Mouse (Mus musculus): ENCODE results near the gene Pabpn1.

Gene Pabpn1

DNA sequence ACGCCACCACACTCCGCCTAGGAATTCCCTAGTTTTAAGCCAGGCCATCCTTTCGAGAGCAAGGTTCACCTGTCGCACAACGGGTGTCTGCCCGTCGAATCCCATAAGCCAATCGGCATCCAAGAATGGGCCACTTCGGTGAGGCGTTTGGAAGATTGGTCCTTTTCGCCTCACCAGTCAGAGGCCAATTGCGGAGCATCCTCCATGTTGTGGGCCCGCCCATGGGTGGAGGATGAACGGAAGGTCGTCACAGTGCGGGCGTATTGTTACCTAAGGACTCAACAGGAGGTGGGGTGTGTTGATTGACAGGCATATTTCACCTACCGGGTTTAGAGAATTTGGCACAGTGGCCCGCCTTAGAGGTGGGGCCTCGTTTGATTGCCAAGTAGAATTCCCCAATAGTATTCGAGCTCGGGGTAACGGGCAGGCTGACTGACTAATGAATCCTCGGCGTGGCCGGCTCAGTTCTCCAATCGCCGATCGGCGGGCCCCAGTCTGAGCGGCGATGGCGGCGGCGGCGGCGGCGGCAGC is 1.4 kb downstream of the Pabpn1 start:
- DNase-seq (ENCODE audit: low read depth, low spot score), result peak; percentile 98

GRCm38 (mm10) chr14:54894296-54895151 is 2.2 kb downstream of the Pabpn1 start:
- DNase-seq (ENCODE audit: low read depth, low spot score), result no peak

- no peak for DNase-seq (ENCODE audit: low read depth, low spot score)
Measured at GRCm38 (mm10) chr14:54897445-54897844, 5.1 kb downstream of the Pabpn1 start.

DNA sequence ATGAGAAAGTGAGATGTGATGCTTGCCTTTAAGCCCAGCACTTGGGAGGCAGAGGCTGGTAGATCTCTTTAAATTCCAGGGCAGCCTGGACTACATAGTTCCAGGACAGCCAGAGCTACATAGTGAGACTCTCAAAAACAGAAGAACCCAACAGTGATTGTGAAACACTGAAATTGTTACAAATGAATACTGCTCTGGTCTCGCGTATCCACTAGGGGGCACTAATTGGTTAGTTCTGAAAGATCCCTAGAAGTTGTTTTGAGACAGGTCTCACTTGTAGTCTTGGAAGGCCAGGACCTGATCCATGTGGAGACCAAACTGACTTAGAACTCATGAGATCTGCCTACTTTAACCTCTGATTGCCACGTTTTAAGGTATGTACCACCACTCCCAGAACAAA is 8.1 kb downstream of the Pabpn1 start:
- DNase-seq (ENCODE audit: low read depth, low spot score), result no peak

DNA sequence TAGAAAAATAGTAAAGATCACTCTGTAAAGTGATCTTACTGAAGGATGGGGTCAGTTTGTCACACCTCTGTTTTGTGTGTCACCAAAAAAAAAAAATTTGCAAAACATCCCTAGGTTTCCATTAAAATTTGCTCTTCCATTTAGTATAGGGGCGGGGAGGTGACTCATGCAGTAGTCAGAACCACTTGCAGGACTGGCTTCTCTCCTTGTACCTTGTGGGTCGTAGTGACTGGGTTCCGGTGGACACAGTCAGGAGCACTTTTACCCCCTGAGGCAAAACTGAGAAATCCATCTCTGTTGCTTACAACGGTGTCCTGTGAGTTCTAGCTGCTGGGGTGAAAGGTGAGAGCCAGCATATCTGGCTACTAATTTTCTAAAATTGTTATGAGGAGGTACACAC is 11.3 kb downstream of the Pabpn1 start:
- no peak for DNase-seq (ENCODE audit: low read depth, low spot score)

GRCm38 (mm10) chr14:54908682-54909081 is 16.4 kb downstream of the Pabpn1 start:
- DNase-seq (ENCODE audit: low read depth, low spot score), result no peak

- DNase-seq (ENCODE audit: low read depth, low spot score), result no peak
Measured at GRCm38 (mm10) chr14:54912109-54912850, 20.0 kb downstream of the Pabpn1 start.

DNA sequence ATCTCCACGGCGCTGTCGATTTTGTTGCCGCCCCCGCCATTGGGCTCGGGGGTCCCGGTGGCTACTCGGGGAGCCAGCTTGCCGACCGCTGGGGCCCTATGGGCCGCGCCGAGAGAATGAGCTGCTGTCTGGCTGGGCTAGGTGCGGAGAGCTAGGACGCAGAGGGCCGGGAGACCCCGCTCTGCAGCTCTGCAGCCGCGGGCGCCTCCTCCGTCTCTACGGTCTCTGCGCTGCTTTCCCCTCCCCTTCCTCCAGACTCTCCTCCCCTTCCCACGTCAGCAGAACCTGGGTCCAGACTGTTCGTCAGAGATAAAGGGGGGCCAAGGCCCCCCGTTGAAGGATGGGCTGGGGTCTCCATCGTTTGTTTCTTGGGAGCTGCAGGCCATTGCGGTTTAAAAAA is 20.6 kb downstream of the Pabpn1 start, which contains the start of gene Slc22a17:
Slc22a17 (minus strand) TSS at position 247 of the 400 bp plus-strand sequence.
- peak; percentile 37 for DNase-seq (ENCODE audit: low read depth, low spot score)

DNA sequence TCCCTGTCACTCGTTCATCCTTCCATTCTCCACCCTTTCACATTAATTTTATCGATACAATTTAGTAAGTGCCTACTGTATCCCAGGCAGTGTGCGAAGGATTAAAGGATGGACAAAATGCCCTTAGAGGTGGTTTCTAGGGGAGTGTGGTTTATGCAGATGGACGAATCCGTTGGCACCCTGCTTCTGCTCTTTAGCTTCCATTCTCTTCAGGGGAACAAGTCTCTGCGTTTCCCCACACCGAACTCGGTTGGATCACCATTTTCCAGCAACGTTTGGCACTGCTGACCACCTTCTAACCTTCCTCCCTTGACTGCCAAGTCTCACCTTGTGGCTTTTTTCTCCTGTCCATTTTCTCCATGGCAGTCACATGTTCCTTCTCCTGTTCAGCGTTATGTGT is 21.0 kb downstream of the Pabpn1 start:
- DNase-seq (ENCODE audit: low read depth, low spot score), result no peak

GRCm38 (mm10) chr14:54920076-54920685 is 27.9 kb downstream of the Pabpn1 start:
- no peak for DNase-seq (ENCODE audit: low read depth, low spot score)

- DNase-seq (ENCODE audit: low read depth, low spot score), result no peak
Measured at GRCm38 (mm10) chr14:54924641-54925348, 32.5 kb downstream of the Pabpn1 start.

DNA sequence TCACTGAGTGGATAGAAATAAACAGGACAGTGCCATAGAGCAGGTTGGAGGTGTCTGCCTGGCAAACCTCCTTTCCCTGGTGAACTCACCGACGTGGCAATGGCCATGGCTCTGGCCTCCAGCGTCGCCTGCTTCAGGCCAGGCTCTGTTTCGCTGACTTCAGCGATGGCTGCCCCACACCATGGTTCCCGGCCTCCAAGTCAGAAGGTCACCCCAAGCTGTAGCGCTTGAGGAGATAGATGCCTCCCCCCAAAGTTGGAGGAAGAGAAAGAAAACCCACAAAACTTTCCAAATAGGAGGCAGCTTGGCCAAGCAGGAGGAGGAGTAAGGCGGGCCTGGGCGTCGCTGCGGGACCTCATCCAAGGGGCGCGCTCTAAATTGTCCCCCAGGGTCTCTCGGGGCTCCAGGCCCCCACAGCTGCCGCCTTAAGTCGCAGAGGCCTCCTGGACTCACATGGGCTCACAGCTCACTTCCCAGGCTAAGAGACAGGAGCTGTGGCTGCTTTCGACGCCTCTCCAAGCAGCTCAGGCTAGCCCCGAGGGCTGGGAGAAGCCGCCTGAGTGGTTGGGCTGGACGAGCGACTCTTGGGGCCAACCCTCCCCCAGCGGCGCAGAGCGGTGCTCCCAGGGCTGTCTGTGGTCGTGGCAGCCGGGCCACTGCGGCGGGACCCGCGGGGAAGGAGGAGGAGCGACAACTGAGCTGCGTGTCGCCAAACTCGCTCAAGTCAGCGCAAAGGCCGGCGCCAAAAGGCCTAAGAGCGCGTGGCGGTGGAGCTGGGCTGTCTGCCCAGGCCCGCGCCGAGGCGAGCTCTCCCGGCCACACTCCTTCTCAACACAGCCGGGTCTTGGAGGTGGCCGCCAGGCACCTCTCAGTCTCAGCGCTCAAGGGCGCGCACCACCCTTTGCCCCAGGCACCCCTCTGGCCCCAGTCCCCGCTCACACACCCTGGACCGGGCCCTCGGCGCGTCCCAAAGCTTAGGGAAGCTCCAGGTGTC is 33.3 kb downstream of the Pabpn1 start, which contains the start of gene Efs:
Efs (minus strand) TSS at position 778 of the 994 bp plus-strand sequence.
- DNase-seq (ENCODE audit: low read depth, low spot score), result no peak

GRCm38 (mm10) chr14:54926401-54927158 is 34.3 kb downstream of the Pabpn1 start:
- DNase-seq (ENCODE audit: low read depth, low spot score), result peak; percentile 51

DNA sequence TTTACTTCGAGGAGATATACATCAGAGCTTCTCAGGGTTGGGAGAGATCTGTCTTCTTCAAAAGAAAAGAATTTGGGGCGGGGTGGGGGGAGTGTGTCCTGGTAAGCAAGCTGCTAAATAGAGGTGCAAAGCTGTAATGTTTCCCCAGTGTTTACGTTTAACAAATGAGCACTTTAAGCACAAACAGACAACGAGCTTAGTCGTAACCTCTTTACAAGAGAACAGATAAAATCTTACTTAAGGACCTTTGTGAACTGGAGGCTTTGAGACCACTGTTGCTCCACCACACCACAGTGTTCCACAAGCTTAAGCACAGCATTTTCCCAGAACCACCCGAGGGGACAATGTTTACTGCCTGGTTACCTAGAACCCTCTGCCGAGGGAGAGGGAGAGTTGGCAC is 35.0 kb downstream of the Pabpn1 start:
- no peak for DNase-seq (ENCODE audit: low read depth, low spot score)

- no peak for DNase-seq (ENCODE audit: low read depth, low spot score)
Measured at GRCm38 (mm10) chr14:54929801-54930200, 37.5 kb downstream of the Pabpn1 start.

- no peak for DNase-seq (ENCODE audit: low read depth, low spot score)
Measured at GRCm38 (mm10) chr14:54930431-54930830, 38.1 kb downstream of the Pabpn1 start.

GRCm38 (mm10) chr14:54932645-54933150 is 40.4 kb downstream of the Pabpn1 start, which contains the start of gene Il25:
Gene Il25, plus strand, starts transcription at chr14:54932695.
- DNase-seq (ENCODE audit: low read depth, low spot score), result no peak

GRCm38 (mm10) chr14:54935904-54936830 is 43.9 kb downstream of the Pabpn1 start, which contains the start of gene Cmtm5:
Gene Cmtm5, plus strand, starts transcription at chr14:54936261.
- no peak for DNase-seq (ENCODE audit: low read depth, low spot score)

All from retina, postnatal 7 days (tissue).